Comparison of ENCODE assay signal across 9 mouse cellular contexts in genomic region chr7:133457436-133458324, GRCm38 (mm10).
A peak's percentile ranks its signal among the peaks of the same experiment; 100 is the strongest.
DNase-seq lines count a peak whose midpoint lies in the region; ATAC-seq lines count a peak whose summit lies in the region.
"Had no signal": no experiment of that assay in that cellular context is flagged by ENCODE, and none has a peak within 500 bp of the region (broad histone marks: within the 10 kb centered on the region; RNA-seq: fewer than 3 reads in every experiment).

No protein-coding gene starts in this region.

- peaks cover 8% of the 10 kb centered on the region; the same call in 1 of the 2 replicates for H3K4me1 ChIP-seq in lung, embryonic 16.5 days (replicated peaks; ENCODE audit: control insufficient read depth, insufficient read depth, low read length)
- H3K4me1 ChIP-seq in embryonic facial prominence, embryonic 15.5 days: peaks cover 24% of the 10 kb centered on the region
- H3K4me1 ChIP-seq in kidney, embryonic 14.5 days (ENCODE audit: control insufficient read depth, insufficient read depth, low read length): no peaks in the 10 kb centered on the region

- 34% methylated on average over 16 of the region's 16 CpGs for WGBS in lung, embryonic 16.5 days
- 17% methylated on average over 16 of the region's 16 CpGs for WGBS in embryonic facial prominence, embryonic 15.5 days
- 52% methylated on average over 16 of the region's 16 CpGs for WGBS in kidney, embryonic 14.5 days

- no peaks in the 10 kb centered on the region for H3K36me3 ChIP-seq in lung, embryonic 16.5 days (ENCODE audit: control insufficient read depth, insufficient read depth, low read length)
- H3K36me3 ChIP-seq in embryonic facial prominence, embryonic 15.5 days: no peaks in the 10 kb centered on the region
- no peaks in the 10 kb centered on the region for H3K36me3 ChIP-seq in kidney, embryonic 14.5 days (ENCODE audit: control insufficient read depth, insufficient read depth, low read length)

- ATAC-seq in lung, embryonic 16.5 days (ENCODE audit: low read depth): peak; percentile 66; the same call in 1 of the 2 replicates
- peak; percentile 80 for ATAC-seq in embryonic facial prominence, embryonic 15.5 days (ENCODE audit: insufficient number of reproducible peaks, low FRiP score, low TSS enrichment, low read depth)
- no peak for ATAC-seq in kidney, embryonic 14.5 days (ENCODE audit: low FRiP score, low TSS enrichment)

- no peaks in the 10 kb centered on the region for H3K9me3 ChIP-seq in lung, embryonic 16.5 days (ENCODE audit: control insufficient read depth, low read length)
- H3K9me3 ChIP-seq in embryonic facial prominence, embryonic 15.5 days (replicated peaks): no peaks in the 10 kb centered on the region
- H3K9me3 ChIP-seq in kidney, embryonic 14.5 days (ENCODE audit: control insufficient read depth, low read length): no peaks in the 10 kb centered on the region

- H3K4me3 ChIP-seq in lung, embryonic 16.5 days (ENCODE audit: low read length): no peak overlapping the region
- no peak overlapping the region for H3K4me3 ChIP-seq in embryonic facial prominence, embryonic 15.5 days (replicated peaks)
- no peak overlapping the region for H3K4me3 ChIP-seq in kidney, embryonic 14.5 days (ENCODE audit: low read length)

- H3K4me2 ChIP-seq in lung, embryonic 16.5 days (ENCODE audit: low read depth, low read length): no peak overlapping the region
- peak overlapping the region; percentile 27 for H3K4me2 ChIP-seq in embryonic facial prominence, embryonic 15.5 days (replicated peaks)
- H3K4me2 ChIP-seq in kidney, embryonic 14.5 days (replicated peaks; ENCODE audit: low read depth, low read length): no peak overlapping the region

- no peaks in the 10 kb centered on the region for H3K27me3 ChIP-seq in lung, embryonic 16.5 days (ENCODE audit: control insufficient read depth, insufficient read depth, low read depth, low read length)
- no peaks in the 10 kb centered on the region for H3K27me3 ChIP-seq in embryonic facial prominence, embryonic 15.5 days
- H3K27me3 ChIP-seq in kidney, embryonic 14.5 days (ENCODE audit: control insufficient read depth, insufficient read depth, low read length): no peaks in the 10 kb centered on the region

- H3K27ac ChIP-seq in lung, embryonic 16.5 days (ENCODE audit: low read length): peak overlapping the region; percentile 64
- H3K27ac ChIP-seq in embryonic facial prominence, embryonic 15.5 days (replicated peaks): peak overlapping the region; percentile 87
- peak overlapping the region; percentile 49 for H3K27ac ChIP-seq in kidney, embryonic 14.5 days (ENCODE audit: low read depth, low read length)

- no peak for DNase-seq in lung, postnatal 25 days (ENCODE audit: low spot score)
- DNase-seq in skeletal muscle tissue, adult 2 months (ENCODE audit: low read depth, low spot score): peak; percentile 18
- DNase-seq in layer of hippocampus, adult 9-10 months (ENCODE audit: low spot score): no peak
- DNase-seq in right cerebral cortex, postnatal 4 days: no peak
- DNase-seq in ovary, postnatal 36 days (ENCODE audit: low spot score): no peak
- DNase-seq: retina, postnatal 1 day had no signal

- peak overlapping the region; percentile 34 for H3K9ac ChIP-seq in lung, embryonic 16.5 days (ENCODE audit: low read length)
- no peak overlapping the region for H3K9ac ChIP-seq in embryonic facial prominence, embryonic 15.5 days
- no peak overlapping the region for H3K9ac ChIP-seq in kidney, embryonic 14.5 days (ENCODE audit: low read depth, low read length)
